Mouse (Mus musculus) liver, postnatal 0 days (tissue): ENCODE results near the gene Tspan6.

Experiments
- CTCF ChIP-seq: sonication (generic); IDR thresholded peaks from 2 replicates; pipeline ENCODE4 v1.5.1; 2016; ENCODE audit warnings: antibody characterized with exemption, low read depth
- EP300 ChIP-seq: IDR thresholded peaks from 2 replicates; pipeline ENCODE4 v1.6.1; 2016; ENCODE audit warnings: antibody characterized with exemption, low read depth, mild to moderate bottlenecking

GRCm38 (mm10) chrX:133926760-133927159 lies 28.5 kb upstream of the Tspan6 start:
- TF ChIP-seq CTCF (no peak), EP300 (no peak)
